Comparison of ENCODE assay signal across 23 mouse cellular contexts in the genomic region with DNA sequence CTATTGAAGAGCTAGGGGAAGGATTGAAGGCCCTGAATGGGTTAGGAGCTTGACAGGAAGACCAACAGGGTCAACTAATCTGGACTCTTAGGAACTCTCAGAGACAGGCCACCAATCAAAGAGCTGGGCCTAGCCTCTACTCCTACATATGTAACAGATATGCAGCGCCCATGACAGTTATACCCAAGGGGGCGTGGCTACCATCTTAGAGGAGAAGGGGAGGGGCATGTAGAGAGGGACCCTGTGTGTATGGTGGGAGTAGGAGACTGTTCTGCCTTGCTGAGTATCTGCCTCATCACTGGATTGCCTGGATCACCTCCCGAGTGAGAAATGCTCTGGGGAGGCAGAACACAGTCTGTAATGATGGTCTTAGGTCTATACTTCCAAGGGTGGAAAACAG.
"Had no signal": no experiment of that assay in that cellular context is flagged by ENCODE, and none has a peak within 500 bp of the region (broad histone marks: within the 10 kb centered on the region; RNA-seq: fewer than 3 reads in every experiment).

No protein-coding gene starts in this region.

- H3K4me1 ChIP-seq: limb, embryonic 10.5 days; limb, embryonic 13.5 days; liver, embryonic 12.5 days; liver, embryonic 15.5 days; neural tube, embryonic 13.5 days; stomach, embryonic 15.5 days had no signal

- H3K9ac ChIP-seq: limb, embryonic 13.5 days; liver, embryonic 12.5 days; liver, embryonic 15.5 days; neural tube, embryonic 13.5 days; stomach, embryonic 15.5 days had no signal

- H3K4me3 ChIP-seq: layer of hippocampus, adult 2 months; limb, embryonic 10.5 days; limb, embryonic 13.5 days; liver, embryonic 12.5 days; liver, embryonic 15.5 days; myocyte; neural tube, embryonic 13.5 days; stomach, embryonic 15.5 days had no signal

- H3K9me3 ChIP-seq: limb, embryonic 10.5 days; limb, embryonic 13.5 days; liver, embryonic 12.5 days; liver, embryonic 15.5 days; neural tube, embryonic 13.5 days; stomach, embryonic 15.5 days had no signal

- DNase-seq: kidney, adult 18-20 months; kidney, adult 9 months; kidney, postnatal 10 days; layer of hippocampus, adult 9-11 months; liver; lung, adult 18-20 months; retina, postnatal 1 day; right cerebral cortex, postnatal 25 days; spleen, adult 18-20 months; thymus, adult 2 months; thymus, postnatal 14 days; thymus, postnatal 4 days had no signal

- H3K4me2 ChIP-seq: limb, embryonic 13.5 days; liver, embryonic 12.5 days; liver, embryonic 15.5 days; neural tube, embryonic 13.5 days; stomach, embryonic 15.5 days had no signal

- H3K27me3 ChIP-seq: limb, embryonic 13.5 days; liver, embryonic 12.5 days; liver, embryonic 15.5 days; neural tube, embryonic 13.5 days; stomach, embryonic 15.5 days had no signal

- H3K27ac ChIP-seq: layer of hippocampus, adult 2 months; limb, embryonic 10.5 days; limb, embryonic 13.5 days; liver, embryonic 12.5 days; liver, embryonic 15.5 days; macrophage; neural tube, embryonic 13.5 days; stomach, embryonic 15.5 days had no signal

- ATAC-seq: intestine, embryonic 16.5 days; liver, embryonic 12.5 days; midbrain, embryonic 16.5 days had no signal

- H3K36me3 ChIP-seq: limb, embryonic 10.5 days; limb, embryonic 13.5 days; liver, embryonic 12.5 days; liver, embryonic 15.5 days; neural tube, embryonic 13.5 days; stomach, embryonic 15.5 days had no signal
